Mouse (Mus musculus) myocyte (in vitro differentiated cells): ENCODE data around the gene Pipox. TPM values are rescaled to one million over a fixed set of nuclear protein-coding genes. Genes with fewer than 3 reads are reported as not detected.

Experiments
- H3K27me3 ChIP-seq: one replicate; pipeline ENCODE4 v1.6.1; 2011; ENCODE audit not compliant: control insufficient read depth, insufficient read depth, insufficient read length
- H3K36me3 ChIP-seq: one replicate; pipeline ENCODE4 v1.6.1; 2011; ENCODE audit not compliant: control insufficient read depth, insufficient read depth
- H3K4me2 ChIP-seq: one replicate; pipeline ENCODE4 v1.6.1; 2011; ENCODE audit warnings: low read depth, control low read depth
- H3K4me3 ChIP-seq: one replicate; pipeline ENCODE4 v1.5.1; 2011; ENCODE audit warnings: mild to moderate bottlenecking, control low read depth, moderate library complexity
- H3K79me2 ChIP-seq: one replicate; pipeline ENCODE4 v1.6.1; 2011; ENCODE audit not compliant: control insufficient read depth, insufficient read depth
- H3ac ChIP-seq: one replicate; pipeline ENCODE4 v1.6.1; 2011; ENCODE audit not compliant: control insufficient read depth, insufficient read length
- CEBPB ChIP-seq: IDR thresholded peaks from 2 replicates; pipeline ENCODE4 v1.6.1; 2011; ENCODE audit warnings: mild to moderate bottlenecking, moderate library complexity; ENCODE audit not compliant: poor library complexity, insufficient read depth, severe bottlenecking
- E2F4 ChIP-seq: IDR thresholded peaks from one replicate; pipeline ENCODE4 v1.6.1; 2011; ENCODE audit warnings: mild to moderate bottlenecking, control low read depth, moderate library complexity; ENCODE audit not compliant: insufficient read depth
- MAX ChIP-seq: IDR thresholded peaks from one replicate; pipeline ENCODE4 v1.6.1; 2011; ENCODE audit warnings: low read depth, mild to moderate bottlenecking, control low read depth
- MYOD1 ChIP-seq, 3 experiments: IDR thresholded peaks; one replicate each; pipeline ENCODE4 v1.6.1; 2011; ENCODE audit warnings: control low read depth in 2 of 3, low read depth in 2 of 3, mild to moderate bottlenecking in 2 of 3, moderate library complexity in 1 of 3; ENCODE audit not compliant: insufficient read length in 2 of 3, control insufficient read depth in 1 of 3
- MYOG ChIP-seq, 3 experiments: IDR thresholded peaks; one replicate each; pipeline ENCODE4 v1.6.1; 2011; ENCODE audit warnings: control low read depth in 2 of 3, low read depth in 2 of 3, mild to moderate bottlenecking in 2 of 3; ENCODE audit not compliant: insufficient read length in 2 of 3, control insufficient read depth in 1 of 3, insufficient read depth in 1 of 3
- POLR2A ChIP-seq: IDR thresholded peaks from one replicate; pipeline ENCODE4 v1.6.1; 2011; ENCODE audit warnings: low read depth, mild to moderate bottlenecking, control low read depth, moderate library complexity; ENCODE audit not compliant: insufficient read length
- POLR2AphosphoS2 ChIP-seq: IDR thresholded peaks from one replicate; pipeline ENCODE4 v1.6.1; 2011; ENCODE audit warnings: low read depth, control low read depth; ENCODE audit not compliant: insufficient read length
- REST ChIP-seq: IDR thresholded peaks from one replicate; pipeline ENCODE4 v1.6.1; 2011; ENCODE audit warnings: mild to moderate bottlenecking, control low read depth, moderate library complexity; ENCODE audit not compliant: insufficient read depth, insufficient read length
- SRF ChIP-seq: IDR thresholded peaks from one replicate; pipeline ENCODE4 v1.6.1; 2011; ENCODE audit warnings: low read depth; ENCODE audit not compliant: control insufficient read depth, insufficient read length
- TCF12 ChIP-seq: IDR thresholded peaks from one replicate; pipeline ENCODE4 v1.6.1; 2011; ENCODE audit warnings: mild to moderate bottlenecking, control low read depth; ENCODE audit not compliant: poor library complexity, insufficient read depth, severe bottlenecking
- TCF3 ChIP-seq: IDR thresholded peaks from one replicate; pipeline ENCODE4 v1.6.1; 2011; ENCODE audit warnings: low read depth, control low read depth; ENCODE audit not compliant: insufficient read length
- USF1 ChIP-seq: IDR thresholded peaks from one replicate; pipeline ENCODE4 v1.6.1; 2011; ENCODE audit warnings: low read depth, mild to moderate bottlenecking, control low read depth, moderate library complexity
- polyA plus RNA-seq: library from polyadenylated mRNA; unstranded; fragments of >200 nt; fragmentation: generic; extraction: Trizol; gene quantifications from one replicate; pipeline ENCODE4 v1.2.1, GENCODE M21; 2012; ENCODE audit warnings: missing spikeins

The Pipox gene
- polyA plus RNA-seq, 1 experiment: not detected

DNA sequence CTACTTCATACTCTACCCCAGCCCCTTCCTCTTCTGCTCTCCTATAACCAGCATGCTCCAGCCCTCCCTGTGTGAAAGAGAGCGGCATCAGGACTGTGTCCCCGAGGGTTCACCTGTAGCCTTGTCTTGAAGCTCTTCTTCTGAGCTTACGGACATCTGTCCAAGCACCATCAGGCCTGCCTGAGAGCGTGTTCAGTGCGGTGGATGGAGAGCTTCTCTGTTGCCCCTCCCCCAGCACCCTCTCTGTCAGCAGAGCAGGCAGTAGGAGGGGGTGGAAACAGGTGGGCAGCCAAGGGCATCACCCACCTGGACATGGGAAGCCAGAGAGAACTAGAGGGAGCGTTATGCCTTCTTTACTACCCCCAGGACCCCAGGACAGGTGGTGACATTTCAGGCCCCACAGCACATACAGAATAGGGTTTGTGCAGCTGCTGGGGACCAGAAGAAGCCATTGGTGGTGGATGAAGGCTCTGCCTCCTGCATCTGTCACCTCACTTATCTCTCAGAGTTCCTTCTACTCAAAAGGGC, 42.3 kb downstream of the Pipox start:
- peaks cover 21% of the 10 kb centered on the region for H3K36me3 ChIP-seq
- no peak for TF ChIP-seq MYOD1 (IDR thresholded peaks at IDR 0.05; ENCODE audit: control insufficient read depth in 1 of 3, insufficient read length in 2 of 3, low read depth in 2 of 3)
- no peak for TF ChIP-seq MYOG (IDR thresholded peaks at IDR 0.05; ENCODE audit: control insufficient read depth in 1 of 3, insufficient read depth in 1 of 3, insufficient read length in 2 of 3, low read depth in 2 of 3)
- TF ChIP-seq REST: no peak
- no peaks in the 10 kb centered on the region for H3K79me2 ChIP-seq
- H3K4me2 ChIP-seq: no peak overlapping the region
- no peak overlapping the region for H3ac ChIP-seq
- no peak overlapping the region for H3K4me3 ChIP-seq
- no peaks in the 10 kb centered on the region for H3K27me3 ChIP-seq

- TF ChIP-seq USF1 (no peak), SRF (no peak), CEBPB (no peak), E2F4 (no peak)
- Histone ChIP-seq H3K36me3 (peaks cover 21% of the 10 kb centered on the region), H3K4me2 (no peak overlapping the region), H3ac (no peak overlapping the region), H3K27me3 (no peaks in the 10 kb centered on the region), H3K79me2 (no peaks in the 10 kb centered on the region), H3K4me3 (no peak overlapping the region)
These were observed 43.3 kb downstream of the Pipox start for GRCm38 (mm10) chr11:77850401-77851244.

- no peaks in the 10 kb centered on the region for H3K79me2 ChIP-seq
- H3K4me2 ChIP-seq: no peak overlapping the region
- no peaks in the 10 kb centered on the region for H3K27me3 ChIP-seq
- TF ChIP-seq TCF12: no peak
- no peak for TF ChIP-seq POLR2A
- TF ChIP-seq USF1: no peak
- TF ChIP-seq MYOG (IDR thresholded peaks at IDR 0.05; ENCODE audit: control insufficient read depth in 1 of 3, insufficient read depth in 1 of 3, insufficient read length in 2 of 3, low read depth in 2 of 3): no peak
- TF ChIP-seq E2F4: no peak
- TF ChIP-seq TCF3: no peak
- no peak for TF ChIP-seq CEBPB
- no peak for TF ChIP-seq POLR2AphosphoS2
- TF ChIP-seq MAX: no peak
- no peak for TF ChIP-seq MYOD1 (IDR thresholded peaks at IDR 0.05; ENCODE audit: control insufficient read depth in 1 of 3, insufficient read length in 2 of 3, low read depth in 2 of 3)
- no peak for TF ChIP-seq SRF
- TF ChIP-seq REST: no peak
- peaks cover 20% of the 10 kb centered on the region for H3K36me3 ChIP-seq
- no peak overlapping the region for H3ac ChIP-seq
- H3K4me3 ChIP-seq: no peak overlapping the region
These were observed 44.7 kb downstream of the Pipox start for GRCm38 (mm10) chr11:77849151-77849550.

GRCm38 (mm10) chr11:77848131-77848530, 45.8 kb downstream of the Pipox start:
- H3ac ChIP-seq: no peak overlapping the region
- no peak overlapping the region for H3K4me2 ChIP-seq
- TF ChIP-seq MYOD1 (IDR thresholded peaks at IDR 0.05; ENCODE audit: control insufficient read depth in 1 of 3, insufficient read length in 2 of 3, low read depth in 2 of 3): peak in 1 of 3 experiments; percentile 38
- TF ChIP-seq MAX: no peak
- H3K4me3 ChIP-seq: no peak overlapping the region
- H3K36me3 ChIP-seq: peaks cover 20% of the 10 kb centered on the region
- H3K27me3 ChIP-seq: no peaks in the 10 kb centered on the region
- H3K79me2 ChIP-seq: no peaks in the 10 kb centered on the region

DNA sequence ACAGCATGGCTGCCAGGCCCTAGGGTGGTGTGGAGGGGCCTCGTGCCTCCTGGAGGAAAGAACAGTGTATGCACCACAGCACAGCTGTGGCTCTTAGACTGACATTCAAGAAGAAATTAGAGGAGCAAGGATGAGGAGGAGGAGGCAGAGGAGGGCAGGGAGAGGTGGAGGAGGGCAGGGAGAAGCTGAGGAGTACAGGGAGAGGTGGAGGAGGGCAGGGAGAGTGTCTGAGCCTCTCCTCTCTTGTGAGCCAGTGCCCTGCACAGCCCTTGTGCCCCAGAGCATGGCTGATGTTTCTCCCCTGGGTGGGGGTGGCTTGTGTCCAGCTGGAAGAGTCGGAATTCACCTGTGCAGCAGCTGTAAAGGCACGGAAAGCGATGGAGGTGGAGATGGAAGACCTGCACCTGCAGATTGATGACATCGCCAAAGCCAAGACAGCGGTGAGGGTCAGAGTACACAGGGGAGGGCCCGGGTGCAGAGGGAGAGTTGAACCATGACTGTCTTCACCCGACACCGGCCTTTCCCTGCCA, 46.2 kb downstream of the Pipox start:
- H3ac ChIP-seq: no peak overlapping the region
- H3K27me3 ChIP-seq: no peaks in the 10 kb centered on the region
- no peak overlapping the region for H3K4me2 ChIP-seq
- no peaks in the 10 kb centered on the region for H3K79me2 ChIP-seq
- TF ChIP-seq TCF12: no peak
- no peak for TF ChIP-seq TCF3
- no peak for TF ChIP-seq POLR2A
- peak; percentile 15 for TF ChIP-seq POLR2AphosphoS2
- peaks cover 20% of the 10 kb centered on the region for H3K36me3 ChIP-seq
- H3K4me3 ChIP-seq: no peak overlapping the region
